Mouse (Mus musculus): Measurements from ENCODE around the gene Gm19684. TPM values are rescaled to one million over a fixed set of nuclear protein-coding genes. Genes with fewer than 3 reads are reported as not detected.
A peak's percentile ranks its signal among the peaks of the same experiment; 100 is the strongest.
"Not testable (repeated sequence)": the region's sequence is repeated elsewhere in the genome, so short reads cannot be mapped to it uniquely, and the experiment has no call there.

Gm19684 gene
- not detected for total RNA-seq (2021)
- long read RNA-seq: 0 reads

- DNase-seq (ENCODE audit: low spot score in 2 of 2): peak in 1 of 2 experiments; percentile 71
Measured at GRCm38 (mm10) chr17:36121352-36122020, at the start of gene Gm19684. TSS of gene Gm19684 (plus strand) at chr17:36121678.

GRCm38 (mm10) chr17:36081901-36082300, 39.6 kb upstream of the Gm19684 start:
- not testable (repeated sequence) for DNase-seq (ENCODE audit: low spot score in 2 of 2)

GRCm38 (mm10) chr17:36082519-36083232, 38.8 kb upstream of the Gm19684 start:
- DNase-seq (ENCODE audit: low spot score in 2 of 2): not testable (repeated sequence)

DNA sequence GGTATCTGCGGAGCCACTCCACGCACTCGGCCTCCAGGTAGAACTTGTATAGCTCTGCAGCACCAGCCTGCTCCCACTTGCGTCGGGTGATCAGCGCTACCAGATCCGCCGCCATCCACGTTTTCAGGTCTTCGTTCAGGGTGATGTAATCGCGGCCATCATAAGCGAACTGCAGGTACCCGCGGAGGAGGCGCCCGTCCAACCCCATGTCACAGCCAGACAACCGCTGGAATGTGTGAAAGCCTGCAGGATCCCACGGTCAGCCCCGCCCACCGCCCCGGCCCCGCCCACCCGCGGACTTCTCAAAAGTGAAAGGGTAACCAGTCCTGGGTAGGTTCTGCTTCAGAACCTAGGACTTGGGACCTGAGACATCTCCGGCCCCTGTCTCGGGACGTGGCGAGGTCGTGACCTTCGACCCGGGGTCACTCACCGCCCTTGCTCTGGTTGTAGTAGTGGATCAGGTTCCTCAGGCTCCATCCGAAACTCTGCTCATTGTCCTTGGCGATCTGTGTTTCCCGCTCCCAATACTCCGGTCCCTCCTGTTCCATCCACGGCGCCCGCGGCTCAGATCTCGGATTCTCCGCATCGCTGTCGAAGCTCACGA, 38.1 kb upstream of the Gm19684 start:
- no peak for DNase-seq (ENCODE audit: low spot score in 2 of 2)

GRCm38 (mm10) chr17:36083870-36084451, 37.5 kb upstream of the Gm19684 start:
- DNase-seq (ENCODE audit: low spot score in 2 of 2): no peak

GRCm38 (mm10) chr17:36085976-36086375, 35.5 kb upstream of the Gm19684 start:
- DNase-seq (ENCODE audit: low spot score in 2 of 2): not testable (repeated sequence)

GRCm38 (mm10) chr17:36091933-36092332, 29.5 kb upstream of the Gm19684 start:
- not testable (repeated sequence) for DNase-seq (ENCODE audit: low spot score in 2 of 2)

- not testable (repeated sequence) for DNase-seq (ENCODE audit: low spot score in 2 of 2)
Measured at GRCm38 (mm10) chr17:36092520-36092919, 29.0 kb upstream of the Gm19684 start.

DNA sequence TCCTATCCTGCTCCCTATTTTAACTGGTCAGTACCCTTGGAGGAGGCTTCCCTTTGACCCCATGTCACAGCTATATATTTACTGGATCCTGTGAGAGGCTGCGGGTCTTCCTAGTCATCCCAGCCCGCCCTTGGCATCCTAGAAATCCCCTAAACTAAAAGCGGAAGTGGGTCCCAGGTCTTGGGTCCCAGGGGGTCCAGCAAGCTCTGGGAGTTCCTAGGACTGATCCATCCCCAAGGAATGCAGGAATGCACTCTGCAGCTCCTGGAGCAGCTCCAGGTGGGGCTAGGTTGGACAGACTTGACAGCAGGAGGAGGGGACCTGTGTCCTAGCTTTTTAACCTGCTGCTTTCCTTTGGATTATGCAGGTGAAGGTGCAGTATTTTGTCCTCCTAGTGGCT, 27.5 kb upstream of the Gm19684 start:
- no peak for DNase-seq (ENCODE audit: low spot score in 2 of 2)

DNA sequence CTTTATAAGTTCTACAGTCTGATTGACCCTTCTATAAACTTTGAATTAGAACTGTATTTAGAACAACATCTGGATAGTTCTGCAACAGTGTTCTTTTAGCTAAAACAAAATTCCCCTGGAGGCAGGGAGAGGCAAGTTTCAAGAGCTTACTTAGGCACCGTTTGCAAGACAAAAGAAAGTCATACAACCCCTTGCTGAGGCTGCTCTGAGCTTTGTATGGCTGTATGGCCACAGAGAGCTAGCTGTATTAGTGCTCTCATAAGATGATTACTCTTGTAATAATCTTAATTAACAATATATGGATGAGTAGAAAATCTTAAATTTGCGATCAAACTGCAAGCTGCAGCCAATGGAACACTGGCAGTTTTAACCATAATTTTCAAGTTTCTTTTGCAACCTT, 21.9 kb upstream of the Gm19684 start:
- DNase-seq (ENCODE audit: low spot score in 2 of 2): not testable (repeated sequence)

DNA sequence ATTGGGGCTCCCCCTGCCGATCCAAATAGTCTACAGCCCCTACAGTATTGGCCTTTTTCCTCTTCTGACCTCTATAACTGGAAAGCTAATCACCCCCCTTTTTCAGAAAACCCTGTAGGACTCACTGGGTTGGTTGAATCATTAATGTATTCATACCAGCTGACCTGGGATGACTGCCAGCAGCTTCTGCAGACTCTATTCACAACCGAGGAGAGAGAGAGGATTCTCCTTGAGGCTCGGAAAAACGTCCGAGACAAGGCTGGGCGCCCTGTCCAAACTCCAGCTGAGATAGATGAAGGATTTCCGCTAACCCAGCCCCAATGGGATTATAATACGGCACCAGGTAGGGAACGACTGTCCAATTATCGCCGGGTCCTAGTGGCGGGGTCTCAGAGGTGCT, 19.4 kb upstream of the Gm19684 start:
- not testable (repeated sequence) for DNase-seq (ENCODE audit: low spot score in 2 of 2)

DNA sequence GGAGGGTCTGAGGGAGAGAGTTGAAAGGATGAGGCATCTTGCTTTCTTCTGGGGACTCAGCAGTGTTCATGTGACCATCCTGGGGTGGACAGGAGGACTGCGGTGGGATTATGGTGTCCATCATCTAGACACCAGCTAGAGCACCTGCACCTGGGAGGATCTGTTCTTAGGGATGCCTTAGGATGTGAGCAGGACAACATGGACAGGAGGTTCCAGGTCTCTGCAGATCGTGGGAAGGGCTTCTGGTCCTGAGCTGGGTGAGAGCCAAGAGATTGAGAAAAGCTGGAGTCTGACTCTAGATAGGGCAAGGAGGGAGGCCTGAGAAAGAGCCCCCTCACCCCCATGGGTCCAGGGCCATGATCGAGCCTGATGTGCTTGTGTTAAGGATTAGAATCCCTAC, 11.3 kb upstream of the Gm19684 start:
- DNase-seq (ENCODE audit: low spot score in 2 of 2): not testable (repeated sequence)

GRCm38 (mm10) chr17:36110641-36111509, 10.6 kb upstream of the Gm19684 start:
- peak in 1 of 2 experiments; percentile 39 for DNase-seq (ENCODE audit: low spot score in 2 of 2)

- peak in 1 of 2 experiments; percentile 51 for DNase-seq (ENCODE audit: low spot score in 2 of 2)
Measured at GRCm38 (mm10) chr17:36111510-36111868, 10.0 kb upstream of the Gm19684 start.

- peak in 1 of 2 experiments; percentile 31 for DNase-seq (ENCODE audit: low spot score in 2 of 2)
Measured at GRCm38 (mm10) chr17:36113979-36114593, 7.4 kb upstream of the Gm19684 start.

GRCm38 (mm10) chr17:36116545-36116944, 4.9 kb upstream of the Gm19684 start:
- DNase-seq (ENCODE audit: low spot score in 2 of 2): not testable (repeated sequence)

DNA sequence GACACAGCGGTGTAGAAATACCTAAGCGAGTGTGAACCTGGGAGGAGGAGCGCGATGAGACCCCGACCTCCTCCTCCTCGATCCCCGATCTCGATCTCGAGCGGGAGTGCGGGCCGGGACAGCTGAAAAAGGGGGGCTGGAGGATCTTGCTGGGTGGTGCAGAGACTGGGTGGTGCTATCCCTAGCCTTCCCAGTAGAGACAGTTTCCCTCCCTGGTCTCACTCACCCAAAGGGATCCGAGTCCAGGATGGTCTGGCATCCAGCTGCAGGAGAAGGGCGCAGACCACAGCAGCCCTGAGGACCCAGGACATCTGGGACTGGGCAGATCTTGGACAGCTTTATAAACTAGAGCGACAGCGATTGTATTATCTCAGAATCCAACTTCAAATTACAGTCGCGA, 639 bp upstream of the Gm19684 start:
- DNase-seq (ENCODE audit: low spot score in 2 of 2): not testable (repeated sequence)

DNA sequence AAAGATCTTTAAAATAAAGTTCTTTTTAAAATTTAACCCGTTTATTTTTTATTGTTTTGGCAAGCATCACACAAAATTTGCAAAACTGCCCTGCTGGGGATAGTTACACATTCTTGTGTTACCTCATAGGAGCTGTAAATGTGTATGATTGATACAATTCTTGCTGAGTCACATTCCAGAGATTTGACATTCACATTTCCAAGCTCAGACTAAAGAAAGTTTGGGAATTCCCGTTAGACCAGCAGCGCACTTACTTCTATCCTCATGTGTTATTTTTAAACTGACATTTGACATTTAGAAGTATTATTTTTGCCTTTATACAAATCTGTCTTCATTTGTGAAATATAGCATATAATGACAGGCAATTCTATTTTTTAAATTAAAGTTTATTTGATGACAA, 2.6 kb downstream of the Gm19684 start:
- not testable (repeated sequence) for DNase-seq (ENCODE audit: low spot score in 2 of 2)

- not testable (repeated sequence) for DNase-seq (ENCODE audit: low spot score in 2 of 2)
Measured at GRCm38 (mm10) chr17:36128525-36128924, 7.0 kb downstream of the Gm19684 start.

All from layer of hippocampus, adult 18-20 months (tissue).